Mouse (Mus musculus) adrenal gland (tissue): Measurements from ENCODE around the gene Tnmd.

Experiments used
- intact Hi-C: fragments of 180-260 bp; cut with DNase I; formaldehyde crosslinking; loops from one replicate; pipeline ENCODE4 v1.15.1; 2025
- long read RNA-seq, 2 experiments: library from polyadenylated mRNA; unstranded; transcript quantifications; one replicate each; pipeline ENCODE4 v2.0.0; 2020; ENCODE audit warnings: borderline replicate concordance in 1 of 2; ENCODE audit not compliant: insufficient replicate concordance in 1 of 2

The Tnmd gene
- long read RNA-seq, experiment 1, partial matches to known transcripts: 0 of 1 reads
- long read RNA-seq, experiment 1, other reads (novel, unspliced or antisense): 0 of 1 reads
- long read RNA-seq, experiment 2, partial matches to known transcripts: 0 of 2 reads
- long read RNA-seq, experiment 2, other reads (novel, unspliced or antisense): 0 of 2 reads

- intact Hi-C loops: no loop called here
These were observed at the start of gene Tnmd for GRCm38 (mm10) chrX:133850680-133851079. Gene Tnmd, plus strand, starts transcription at chrX:133850980.

- intact Hi-C loops: no loop called here
These were observed 2.9 kb downstream of the Tnmd start for GRCm38 (mm10) chrX:133853637-133854036.

GRCm38 (mm10) chrX:133869743-133870142 lies 19.0 kb downstream of the Tnmd start:
- intact Hi-C loops: no loop called here

GRCm38 (mm10) chrX:133887308-133887707 lies 36.5 kb downstream of the Tnmd start:
- intact Hi-C loops: no loop called here

GRCm38 (mm10) chrX:133888111-133888510 lies 37.3 kb downstream of the Tnmd start:
- intact Hi-C loops: no loop called here

GRCm38 (mm10) chrX:133898014-133898542 lies 47.3 kb downstream of the Tnmd start, which contains the start of gene Tspan6:
Gene Tspan6, minus strand, starts transcription at chrX:133898429.
- intact Hi-C loops: loop anchor here (5.0 kb wide), 1 partner anchor 111 kb away; no protein-coding TSS in a partner anchor

GRCm38 (mm10) chrX:133908261-133908660 lies 57.5 kb downstream of the Tnmd start, which contains the start of gene Srpx2:
Gene Srpx2, plus strand, starts transcription at chrX:133908426.
- intact Hi-C loops: no loop called here

- intact Hi-C loops: no loop called here
These were observed 60.8 kb downstream of the Tnmd start for GRCm38 (mm10) chrX:133911397-133912103.

- intact Hi-C loops: no loop called here
These were observed 62.2 kb downstream of the Tnmd start for GRCm38 (mm10) chrX:133913006-133913405.

GRCm38 (mm10) chrX:133914219-133914618 lies 63.4 kb downstream of the Tnmd start:
- intact Hi-C loops: no loop called here
